Mouse (Mus musculus): Measurements from ENCODE around the gene Ogfod3.

Ogfod3 gene

DNA sequence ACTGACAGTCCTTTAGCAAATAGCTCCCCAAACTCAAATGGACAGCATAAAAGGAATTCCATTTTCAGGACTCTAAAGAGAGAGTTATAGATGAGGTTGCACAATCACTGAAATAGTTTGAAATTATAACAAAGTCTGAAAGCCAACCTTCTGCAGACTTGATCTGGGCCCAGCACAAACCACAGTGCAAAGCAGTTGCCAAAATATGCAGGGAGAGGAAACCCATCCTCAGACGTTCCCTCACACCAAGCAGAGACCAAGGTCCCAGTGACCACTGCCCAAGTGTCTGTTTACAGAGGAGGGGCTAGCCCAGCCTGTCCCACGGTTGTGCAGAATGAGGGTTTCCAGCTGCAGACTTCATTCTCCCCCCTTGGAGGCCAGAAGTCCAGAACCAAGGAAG, 5.9 kb downstream of the Ogfod3 start:
- DNase-seq: no peak

DNA sequence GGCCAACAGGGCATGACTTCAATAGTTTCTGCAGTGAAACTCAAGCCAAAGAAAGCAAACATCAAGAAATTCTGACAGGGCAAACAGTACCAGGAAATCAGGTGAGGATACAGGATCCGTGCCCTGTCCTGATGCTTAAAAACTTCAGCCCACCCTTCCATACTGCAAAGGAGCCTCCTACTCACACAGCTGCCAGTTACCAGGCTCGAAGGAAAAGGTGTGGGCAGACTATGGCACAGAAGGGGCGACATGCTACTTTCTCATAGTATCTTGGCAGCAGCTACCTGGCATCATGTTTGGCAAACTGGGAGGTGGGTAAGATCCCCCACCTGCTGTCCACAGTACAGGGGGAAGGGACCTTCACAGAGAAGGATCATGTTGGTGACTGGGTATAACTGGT, 11.1 kb downstream of the Ogfod3 start:
- DNase-seq: no peak

DNA sequence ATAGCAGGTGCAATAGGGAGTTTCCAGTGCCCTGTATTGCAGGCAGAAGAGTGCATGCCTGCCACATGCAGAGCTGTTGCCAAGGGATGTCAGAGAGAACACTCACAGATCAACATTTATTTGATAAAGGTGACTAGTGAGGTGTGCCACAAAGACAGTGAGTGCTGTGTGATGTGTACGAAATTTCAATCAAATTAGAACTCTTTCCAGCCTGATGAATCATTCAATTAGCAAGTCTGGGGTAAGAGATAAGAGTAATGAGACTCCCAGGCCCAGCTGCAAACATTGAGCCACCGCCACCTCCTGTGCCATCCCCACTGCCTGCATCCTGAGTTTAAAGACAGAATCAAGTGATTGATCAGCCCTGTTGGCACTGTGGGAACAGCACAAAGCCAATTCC, 11.8 kb downstream of the Ogfod3 start:
- no peak for DNase-seq

DNA sequence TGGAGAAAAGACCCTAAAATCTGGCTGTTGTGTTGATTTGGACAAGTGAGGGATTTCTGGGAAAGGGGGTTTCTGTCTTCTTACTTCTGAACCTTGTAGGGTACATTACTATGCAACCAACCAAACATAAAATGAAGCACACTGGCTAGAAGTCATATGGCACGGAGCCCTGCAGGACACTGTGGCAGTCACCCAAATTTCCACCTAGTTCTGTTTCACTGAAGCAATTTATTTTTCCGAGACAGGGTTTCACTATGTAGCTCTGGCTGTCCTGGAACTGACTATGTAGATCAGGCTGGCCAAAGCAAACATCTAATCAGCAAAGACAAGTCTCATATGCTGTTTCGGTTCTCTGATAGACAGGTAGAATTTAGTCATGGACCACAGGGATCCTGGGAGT, 14.8 kb downstream of the Ogfod3 start:
- DNase-seq: peak; percentile 42

DNA sequence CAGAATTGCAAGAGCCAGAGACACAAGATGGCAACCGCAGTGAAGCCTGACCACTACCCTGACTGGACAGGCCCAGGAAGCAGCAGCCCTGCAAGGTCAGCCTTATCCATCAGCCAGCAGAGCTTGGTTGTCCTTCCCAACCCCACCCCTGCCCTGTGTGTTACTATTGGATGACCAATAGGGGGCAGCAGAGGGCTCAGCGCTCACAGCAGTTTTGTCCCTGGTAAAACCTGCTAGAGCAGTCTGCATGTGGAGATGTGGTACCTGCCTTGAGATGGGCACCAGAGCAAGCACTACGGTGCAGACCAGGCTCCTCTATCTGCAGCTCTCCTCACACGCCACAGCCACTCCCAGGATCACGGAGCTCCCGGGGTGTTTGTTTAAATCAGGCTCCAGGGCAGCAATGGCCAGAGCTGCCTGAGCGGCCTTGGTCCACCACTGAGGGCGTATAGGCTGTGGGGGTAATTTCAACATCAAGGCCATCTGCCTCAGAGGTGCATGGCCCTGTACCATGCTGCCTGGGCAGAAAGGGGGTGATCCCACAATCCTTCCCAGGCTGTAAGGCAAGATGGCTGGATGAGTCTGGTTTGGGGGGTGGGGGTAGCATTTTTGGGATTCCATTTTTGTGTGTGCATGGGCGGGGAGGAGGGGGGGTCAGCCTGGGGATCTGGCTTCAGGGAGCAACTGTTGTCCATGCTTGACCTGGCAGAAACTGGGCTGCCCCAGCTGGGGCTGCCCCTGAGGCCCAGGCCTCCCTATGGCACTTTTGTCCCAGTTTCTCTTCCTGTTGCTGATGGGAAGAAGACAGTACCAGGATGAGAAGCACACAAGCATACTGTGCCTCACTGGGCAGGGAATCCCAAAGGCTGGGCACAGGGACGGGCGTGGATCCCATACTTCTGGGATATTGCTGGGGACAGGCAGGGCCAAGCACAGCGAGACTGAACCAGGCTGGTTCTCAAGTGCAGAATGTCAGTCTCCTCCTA, 27.9 kb downstream of the Ogfod3 start:
- DNase-seq: peak; percentile 54

DNA sequence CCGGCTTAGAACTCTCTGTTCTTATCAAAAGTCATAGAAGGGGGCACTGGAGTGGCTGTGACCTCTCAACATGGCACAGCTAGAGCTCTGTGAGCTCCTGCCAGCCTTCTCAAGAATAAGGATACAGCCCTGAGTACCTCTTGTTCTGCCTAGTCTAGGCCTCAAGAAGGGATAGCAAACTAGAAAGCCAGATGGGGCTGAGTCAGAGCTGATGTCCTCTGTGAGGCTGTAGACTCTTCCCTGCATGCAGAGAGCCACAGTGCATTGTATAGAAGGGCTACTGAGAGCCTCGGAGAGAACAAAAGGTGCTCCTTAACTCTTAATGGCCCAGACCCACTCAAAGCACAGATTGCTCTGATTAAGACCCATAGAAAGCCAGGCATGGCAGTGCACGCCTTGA, 30.3 kb downstream of the Ogfod3 start:
- no peak for DNase-seq

DNA sequence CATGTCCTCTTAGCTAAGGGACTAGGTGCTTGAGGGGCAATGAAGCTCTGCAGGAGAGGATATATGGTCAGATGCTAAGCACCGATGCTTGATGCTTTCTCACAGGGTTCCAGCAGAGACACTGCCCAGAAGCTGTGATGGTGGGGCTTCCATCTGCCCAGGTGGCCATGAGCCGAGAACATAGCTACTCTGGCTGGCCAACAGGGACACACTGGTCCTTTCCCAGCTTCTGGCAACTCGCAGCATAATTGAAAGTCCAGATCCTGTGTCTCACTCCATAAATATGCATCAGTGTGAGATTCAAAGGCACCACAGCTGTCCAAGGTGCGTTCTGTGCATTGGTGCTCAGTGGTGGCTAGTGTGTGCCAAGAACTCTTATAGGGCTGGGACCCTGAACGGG, 31.3 kb downstream of the Ogfod3 start:
- DNase-seq: no peak

DNA sequence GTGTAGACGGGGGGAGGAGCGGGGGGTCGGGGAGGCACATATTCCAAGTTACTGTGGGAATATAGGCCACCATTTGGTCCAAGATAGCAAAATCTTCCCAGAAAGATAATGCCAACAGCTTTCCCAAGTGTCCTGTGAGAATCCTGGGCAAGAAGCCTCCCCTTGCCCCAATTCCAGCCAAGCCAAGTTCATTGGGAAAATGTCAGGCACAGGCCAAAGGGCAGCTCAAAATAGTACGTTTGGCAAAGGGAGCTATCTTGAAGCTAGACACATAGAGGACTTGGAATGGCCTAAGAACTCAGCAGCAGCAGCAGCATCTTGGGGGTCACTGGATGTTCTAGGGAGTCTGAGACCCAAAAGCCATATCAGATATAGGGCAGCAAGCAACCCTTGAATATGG, 40.8 kb downstream of the Ogfod3 start:
- no peak for DNase-seq

DNA sequence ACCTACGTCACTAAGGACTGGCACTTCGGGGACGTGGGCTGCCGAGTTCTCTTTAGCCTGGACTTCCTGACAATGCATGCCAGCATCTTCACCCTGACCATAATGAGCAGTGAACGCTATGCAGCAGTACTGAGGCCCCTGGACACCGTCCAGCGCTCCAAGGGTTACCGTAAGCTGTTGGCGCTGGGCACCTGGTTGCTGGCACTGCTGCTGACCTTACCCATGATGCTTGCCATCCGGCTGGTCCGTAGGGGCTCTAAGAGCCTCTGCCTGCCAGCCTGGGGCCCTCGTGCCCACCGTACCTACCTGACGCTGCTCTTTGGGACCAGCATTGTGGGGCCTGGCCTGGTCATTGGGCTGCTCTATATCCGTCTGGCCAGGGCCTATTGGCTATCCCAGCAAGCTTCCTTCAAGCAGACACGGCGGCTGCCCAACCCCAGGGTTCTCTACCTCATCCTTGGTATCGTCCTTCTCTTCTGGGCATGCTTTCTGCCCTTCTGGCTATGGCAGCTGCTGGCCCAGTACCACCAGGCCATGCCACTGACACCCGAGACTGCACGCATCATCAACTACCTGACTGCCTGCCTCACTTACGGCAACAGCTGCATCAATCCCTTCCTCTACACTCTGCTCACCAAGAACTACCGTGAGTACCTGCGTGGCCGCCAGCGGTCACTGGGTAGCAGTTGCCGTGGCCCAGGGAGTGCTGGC, 43.7 kb downstream of the Ogfod3 start:
- DNase-seq: no peak

DNA sequence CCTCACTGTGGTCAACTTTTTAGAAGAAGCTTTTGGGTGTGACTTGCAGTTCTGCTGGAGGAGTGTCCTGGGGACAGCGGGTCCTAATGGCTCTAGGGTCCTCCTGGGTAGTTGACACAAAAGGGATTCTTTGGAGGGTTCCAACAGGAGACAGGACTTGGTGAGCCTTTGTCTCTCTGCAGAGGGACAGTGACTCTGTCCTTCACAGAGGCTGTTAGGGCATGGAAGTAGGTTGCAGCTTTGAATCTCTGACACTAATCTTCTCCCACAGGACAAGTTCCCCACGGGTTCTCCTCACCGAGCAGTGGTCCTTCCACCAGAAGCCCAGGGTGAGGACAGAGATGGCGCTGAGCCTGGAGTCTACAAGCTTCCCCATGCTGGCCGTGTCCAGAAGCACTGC, 44.5 kb downstream of the Ogfod3 start, which contains the start of gene Uts2r:
Uts2r (plus strand) TSS at position 301 of the 400 bp plus-strand sequence.
- no peak for DNase-seq

DNA sequence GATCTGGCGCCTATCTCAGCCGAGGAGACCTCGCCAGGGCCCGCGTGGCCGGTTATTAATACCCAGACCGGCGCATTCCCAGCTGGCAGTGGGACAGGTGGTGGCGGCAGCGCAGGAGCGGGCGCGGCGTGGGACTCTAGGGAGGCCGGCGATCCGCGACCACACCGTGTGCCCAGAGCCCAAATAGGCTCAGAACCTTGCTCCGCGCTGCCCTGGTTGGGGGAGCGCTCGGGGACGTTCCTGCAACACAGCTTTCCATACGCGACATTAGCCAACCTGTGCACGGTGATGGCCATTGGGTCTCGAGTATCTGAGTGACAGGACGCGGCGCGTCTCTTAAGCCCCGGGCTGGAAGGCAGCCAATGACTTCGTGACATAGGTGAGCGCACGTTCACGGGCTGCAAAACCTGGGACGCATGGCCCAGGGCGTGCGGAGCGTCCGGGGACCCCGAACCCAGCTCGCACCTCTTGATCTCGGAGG, 48.1 kb downstream of the Ogfod3 start:
- peak; percentile 47 for DNase-seq

DNA sequence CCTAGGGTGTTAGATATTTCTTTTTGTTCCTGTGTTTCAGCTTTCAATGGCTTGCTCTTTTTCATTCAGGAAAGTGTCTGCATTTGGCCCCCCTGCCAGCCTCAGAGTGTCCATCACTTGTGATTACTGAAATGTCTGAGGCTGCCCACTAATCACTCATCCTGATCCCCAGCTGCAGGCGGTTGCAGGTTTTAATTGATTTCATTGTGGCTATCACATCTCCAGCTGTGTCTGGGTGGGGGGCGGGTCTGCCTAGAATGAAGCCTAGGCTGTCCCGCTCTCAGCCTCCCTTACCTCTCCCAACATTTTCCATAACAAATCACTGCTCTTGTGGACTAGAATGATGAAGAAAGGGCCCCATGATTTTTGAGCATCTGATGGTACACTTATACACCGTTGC, 50.3 kb downstream of the Ogfod3 start:
- no peak for DNase-seq

DNA sequence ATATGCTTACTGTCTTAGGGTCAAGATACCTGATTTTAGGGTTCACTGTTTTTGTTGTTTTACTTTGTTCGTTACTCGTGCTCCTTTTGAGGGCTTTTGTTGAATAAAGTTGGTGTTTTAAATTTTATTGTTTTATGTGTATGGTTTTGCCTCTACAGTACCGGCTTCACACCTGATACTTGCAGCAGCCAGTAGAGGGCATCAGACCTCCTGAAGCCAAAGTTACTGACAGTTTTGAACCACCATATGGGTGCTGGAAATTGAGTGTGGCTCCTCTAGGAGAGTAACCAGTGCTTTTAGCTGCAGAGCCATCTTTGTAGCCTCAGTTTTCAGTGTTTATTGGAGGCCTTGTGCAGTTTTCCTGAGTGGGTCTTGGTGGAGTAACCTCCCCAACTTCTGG, 56.3 kb downstream of the Ogfod3 start:
- no peak for DNase-seq

DNA sequence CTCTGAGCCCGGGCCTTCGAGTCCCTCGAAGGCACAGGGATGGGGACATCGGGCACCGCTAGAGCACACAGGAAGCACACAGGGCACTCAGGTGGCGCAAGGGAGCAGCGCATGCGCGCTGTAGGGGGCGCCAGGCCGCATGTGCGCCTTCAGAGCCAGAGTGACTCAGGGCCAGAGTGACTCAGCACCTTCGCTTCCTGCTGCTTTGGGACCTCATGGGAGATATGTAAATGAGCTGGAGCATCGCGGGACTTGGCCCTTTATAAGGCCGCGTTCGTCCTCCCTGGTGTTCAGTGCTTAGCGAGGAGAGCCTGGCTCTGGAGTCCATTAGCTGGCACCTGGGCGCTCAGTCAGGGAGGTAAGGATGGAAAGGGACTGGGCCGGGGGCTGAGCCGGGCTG, 58.6 kb downstream of the Ogfod3 start, which contains the start of gene Tex19.1:
Tex19.1 (plus strand) TSS at position 279 of the 400 bp plus-strand sequence.
- no peak for DNase-seq

DNA sequence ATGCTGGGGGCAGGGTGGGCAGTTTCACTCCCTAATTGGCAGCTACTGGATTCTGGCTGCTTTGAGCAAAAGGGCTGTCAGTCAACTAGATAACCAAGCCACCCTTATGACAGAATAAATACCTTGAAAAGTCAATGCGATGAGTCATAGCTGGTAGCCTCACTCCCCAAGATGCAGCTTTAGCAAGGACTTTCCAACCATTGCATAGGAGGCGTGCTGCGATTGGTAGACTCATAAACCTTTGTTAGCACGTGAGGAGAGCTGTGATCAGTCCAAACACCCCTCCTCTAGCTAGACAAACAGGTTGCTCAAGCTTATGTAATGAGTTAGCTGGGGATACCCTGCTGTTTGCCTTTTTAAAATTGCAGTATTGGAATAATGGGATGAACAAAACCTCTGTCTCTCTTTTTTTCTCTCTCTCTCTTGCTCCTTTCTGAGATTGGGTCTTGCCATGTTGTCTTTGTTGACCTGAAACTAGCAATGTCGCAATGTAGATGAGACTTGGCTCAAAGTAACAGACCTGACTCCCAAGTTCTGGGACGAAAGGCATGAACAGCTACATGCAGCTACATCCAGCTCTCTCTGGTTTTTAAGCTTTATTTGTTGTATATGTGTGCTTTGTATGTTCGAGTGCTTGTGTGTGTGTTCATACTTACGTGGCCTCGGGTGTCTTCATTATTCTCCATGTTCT, 61.0 kb downstream of the Ogfod3 start:
- no peak for DNase-seq

DNA sequence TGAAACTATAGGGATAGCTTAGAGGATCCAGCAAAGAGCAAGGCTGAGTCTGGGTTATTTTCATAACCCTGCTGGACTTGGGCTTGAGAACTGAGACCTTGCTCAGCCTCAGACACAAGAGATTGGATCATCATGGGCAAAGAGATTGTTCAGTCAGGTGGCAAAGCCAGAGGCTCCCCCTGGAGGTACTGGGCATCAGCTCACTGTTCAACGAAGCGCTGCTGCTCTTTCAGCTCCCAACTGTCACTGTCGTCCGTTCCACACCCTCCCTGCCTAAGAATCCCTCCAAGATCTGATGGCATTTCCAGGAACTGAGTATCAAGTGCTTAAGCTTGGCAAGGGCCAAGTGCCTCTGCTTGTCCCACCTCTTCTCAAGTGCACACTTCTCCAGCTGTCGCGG, 65.8 kb downstream of the Ogfod3 start:
- DNase-seq: no peak

DNA sequence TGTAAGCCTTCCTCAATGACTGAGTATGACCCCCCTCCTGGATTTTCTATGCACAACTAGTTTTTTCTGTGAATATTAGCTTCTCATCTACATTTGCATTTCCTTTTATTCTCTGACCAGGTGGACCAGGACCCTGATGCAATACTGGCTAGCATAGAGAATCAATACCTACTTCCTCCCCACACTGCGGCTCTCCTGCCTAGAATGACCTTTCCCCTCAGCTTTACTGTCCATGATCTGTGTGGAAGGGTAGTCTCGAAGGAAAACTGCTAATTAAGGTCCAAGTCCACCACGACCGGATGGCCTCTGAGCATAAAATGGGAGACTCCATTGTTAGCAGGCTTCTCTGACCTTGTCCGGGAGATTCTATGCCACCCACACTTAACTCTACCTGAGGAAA, 66.8 kb downstream of the Ogfod3 start:
- DNase-seq: no peak

DNA sequence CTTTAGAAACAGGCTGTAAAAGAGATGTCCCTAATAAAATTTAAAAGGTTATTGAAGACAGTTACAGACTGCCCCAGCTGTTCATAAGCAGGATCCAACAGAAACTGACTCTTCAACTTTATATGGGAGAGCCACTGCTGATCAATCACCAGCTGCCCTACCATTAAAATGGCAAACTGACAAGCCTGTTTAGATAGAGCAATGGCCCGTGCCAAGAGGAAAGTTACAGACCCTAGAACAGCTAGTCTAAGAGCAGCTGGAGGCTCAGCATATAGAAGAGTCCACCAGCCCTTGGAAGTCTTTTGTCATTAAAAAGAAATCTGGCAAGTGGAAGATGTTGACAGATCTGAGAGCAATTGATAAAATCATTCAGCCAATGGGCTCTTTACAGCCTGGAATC, 69.9 kb downstream of the Ogfod3 start:
- no peak for DNase-seq

DNA sequence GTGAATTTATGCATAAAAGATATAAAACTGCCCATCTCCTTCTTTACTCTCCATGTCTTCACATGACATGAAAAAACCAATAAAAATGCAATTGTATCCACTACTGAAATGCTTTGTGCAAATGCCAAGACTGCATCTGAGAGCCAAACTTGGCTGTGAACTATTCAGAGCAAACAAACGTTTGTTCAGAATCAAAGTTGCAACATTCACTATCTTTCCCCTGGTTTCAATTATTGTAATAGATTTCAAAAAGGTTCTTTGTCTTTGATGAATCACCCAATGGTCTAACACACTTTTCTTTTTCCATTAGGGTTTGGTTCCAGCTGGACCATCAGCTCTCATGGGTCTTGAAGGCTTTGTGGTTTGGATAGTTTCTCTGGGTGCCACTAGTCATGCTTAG, 74.9 kb downstream of the Ogfod3 start:
- no peak for DNase-seq

Measured in cerebellum, adult 11 months (tissue).